In genomic region chr19:46075616-46076607, GRCm38 (mm10) we compare ENCODE assay signal across 8 mouse cellular contexts. TPM values are rescaled to one million over a fixed set of nuclear protein-coding genes. Genes with fewer than 3 reads are reported as not detected.
DNase-seq lines count a peak whose midpoint lies in the region; ATAC-seq and TF ChIP-seq lines count a peak whose summit lies in the region.

TSS of gene Nolc1 (plus strand) at chr19:46075863.

- peak within 1 kb of the TSS; percentile 86 for H3K9ac ChIP-seq in embryonic facial prominence, embryonic 14.5 days (ENCODE audit: low read depth, low read length)
- H3K9ac ChIP-seq in heart, adult 2 months (ENCODE audit: low read depth, low read length): peak within 1 kb of the TSS; percentile 54
- H3K9ac ChIP-seq in limb, embryonic 13.5 days: peak within 1 kb of the TSS; percentile 82
- H3K9ac ChIP-seq in midbrain, embryonic 16.5 days (ENCODE audit: low read depth, low read length): peak within 1 kb of the TSS; percentile 76

- peaks cover 57% of the 10 kb centered on the region for H3K36me3 ChIP-seq in embryonic facial prominence, embryonic 14.5 days (ENCODE audit: control insufficient read depth, insufficient read depth, low read length)
- no peaks in the 10 kb centered on the region for H3K36me3 ChIP-seq in heart, adult 2 months (ENCODE audit: control insufficient read depth, insufficient read depth, low read length)
- peaks cover 62% of the 10 kb centered on the region for H3K36me3 ChIP-seq in limb, embryonic 13.5 days
- H3K36me3 ChIP-seq in midbrain, embryonic 16.5 days (ENCODE audit: control insufficient read depth, insufficient read depth, low read length): peaks cover 14% of the 10 kb centered on the region

- H3K9me3 ChIP-seq in embryonic facial prominence, embryonic 14.5 days (ENCODE audit: control insufficient read depth, low read length): no peaks in the 10 kb centered on the region
- H3K9me3 ChIP-seq in limb, embryonic 13.5 days: no peaks in the 10 kb centered on the region
- H3K9me3 ChIP-seq in midbrain, embryonic 16.5 days (replicated peaks; ENCODE audit: control insufficient read depth, low read length, poor library complexity, severe bottlenecking): no peaks in the 10 kb centered on the region

- peak; percentile 78 for TF ChIP-seq POLR2A in heart, adult 2 months (IDR thresholded peaks at IDR 0.05; ENCODE audit: insufficient read depth, low read depth, low read length)

- under 1% methylated on average over 56 of the region's 66 CpGs for WGBS in embryonic facial prominence, embryonic 14.5 days
- WGBS in heart, adult 2 months: under 1% methylated on average over 66 of the region's 66 CpGs
- WGBS in limb, embryonic 13.5 days: under 1% methylated on average over 66 of the region's 66 CpGs
- under 1% methylated on average over 66 of the region's 66 CpGs for WGBS in midbrain, embryonic 16.5 days

- no peaks in the 10 kb centered on the region for H3K27me3 ChIP-seq in embryonic facial prominence, embryonic 14.5 days (replicated peaks; ENCODE audit: control insufficient read depth, insufficient read depth, low read length)
- H3K27me3 ChIP-seq in heart, adult 2 months (ENCODE audit: control insufficient read depth, insufficient read depth, low read length): no peaks in the 10 kb centered on the region
- H3K27me3 ChIP-seq in limb, embryonic 13.5 days: no peaks in the 10 kb centered on the region
- H3K27me3 ChIP-seq in midbrain, embryonic 16.5 days (ENCODE audit: control insufficient read depth, insufficient read depth, low read depth, low read length): no peaks in the 10 kb centered on the region

- peak within 1 kb of the TSS; percentile 71 for H3K4me3 ChIP-seq in embryonic facial prominence, embryonic 14.5 days (ENCODE audit: low read depth, low read length)
- H3K4me3 ChIP-seq in heart, adult 2 months: peak within 1 kb of the TSS; percentile 87
- peak within 1 kb of the TSS; percentile 87 for H3K4me3 ChIP-seq in limb, embryonic 13.5 days
- peak within 1 kb of the TSS; percentile 92 for H3K4me3 ChIP-seq in midbrain, embryonic 16.5 days (ENCODE audit: low read depth, low read length)

- peak; percentile 96 for ATAC-seq in embryonic facial prominence, embryonic 14.5 days (ENCODE audit: low read depth)
- ATAC-seq in limb, embryonic 13.5 days (ENCODE audit: low FRiP score, low read depth): peak; percentile 97
- peak; percentile 95 for ATAC-seq in midbrain, embryonic 16.5 days

- peaks cover 11% of the 10 kb centered on the region; the same call in 1 of the 2 replicates for H3K4me1 ChIP-seq in embryonic facial prominence, embryonic 14.5 days (ENCODE audit: control insufficient read depth, insufficient read depth, low read length)
- H3K4me1 ChIP-seq in heart, adult 2 months (ENCODE audit: control insufficient read depth, insufficient read depth, low read length): peaks cover 5% of the 10 kb centered on the region
- H3K4me1 ChIP-seq in limb, embryonic 13.5 days: peaks cover 13% of the 10 kb centered on the region
- H3K4me1 ChIP-seq in midbrain, embryonic 16.5 days (ENCODE audit: control insufficient read depth, insufficient read depth, low read length): peaks cover 18% of the 10 kb centered on the region

- peak within 1 kb of the TSS; percentile 80 for H3K27ac ChIP-seq in embryonic facial prominence, embryonic 14.5 days (replicated peaks; ENCODE audit: low read depth, low read length)
- H3K27ac ChIP-seq in heart, adult 2 months: peak within 1 kb of the TSS; percentile 71
- peak within 1 kb of the TSS; percentile 61 for H3K27ac ChIP-seq in limb, embryonic 13.5 days
- H3K27ac ChIP-seq in midbrain, embryonic 16.5 days (ENCODE audit: low read length): peak within 1 kb of the TSS; percentile 76

- peak; percentile 82 for TF ChIP-seq EP300 in heart, adult 2 months (IDR thresholded peaks at IDR 0.05; ENCODE audit: insufficient read depth, low read depth, low read length)

- no peak for TF ChIP-seq CTCF in heart, adult 2 months (IDR thresholded peaks at IDR 0.05)

- intact Hi-C loops in heart, adult 2 months (cut with DNase I): loop anchor here (1.0 kb wide), 1 partner anchor 20 kb away; no protein-coding TSS in a partner anchor

- H3K4me2 ChIP-seq in embryonic facial prominence, embryonic 14.5 days (ENCODE audit: low read depth, low read length): peak within 1 kb of the TSS; percentile 74
- peak within 1 kb of the TSS; percentile 90 for H3K4me2 ChIP-seq in limb, embryonic 13.5 days (replicated peaks)
- H3K4me2 ChIP-seq in midbrain, embryonic 16.5 days (ENCODE audit: low read length): peak within 1 kb of the TSS; percentile 75

- peak; percentile 99 for DNase-seq in 3T3-L1 (ENCODE audit: low read depth, low spot score)
- peak; percentile 97 to 98 for DNase-seq in adrenal gland, postnatal 4 days (ENCODE audit: low spot score in 2 of 2)
- peak; percentile 99 for DNase-seq in embryonic facial prominence, embryonic 14.5 days (ENCODE audit: low spot score)
- DNase-seq in heart, adult 2 months: peak; percentile 99
- DNase-seq in kidney, adult 8-10 months: peak; percentile 99 to 100
- DNase-seq in spleen, postnatal 10 days (ENCODE audit: low spot score in 2 of 2): peak; percentile 94 to 99

- no peaks in the 10 kb centered on the region for H3K79me2 ChIP-seq in heart, adult 2 months (replicated peaks; ENCODE audit: control insufficient read depth, insufficient read depth, low read length)

RNA-seq across cellular contexts. Expression of gene Nolc1, which starts in this region (rescaled TPM):
- total RNA-seq in adrenal gland, postnatal 4 days (2021): 10 to 100 TPM; 44.7 to 46.2 TPM
- polyA plus RNA-seq in embryonic facial prominence, embryonic 14.5 days (2014; fragmentation: Nextera tagmentation; extraction: Ambion mirVana): 77.1 and 82.2 TPM in 2 replicates
- total RNA-seq in heart, adult 2 months (2021): 10 to 100 TPM; 19.1 to 21.1 TPM
- 6.5 and 7.8 TPM in 2 replicates for polyA plus RNA-seq in heart, adult 2 months (2012; rRNA removed)
- 89.1 and 93.5 TPM in 2 replicates for polyA plus RNA-seq in limb, embryonic 13.5 days (2015; fragmentation: Nextera tagmentation; extraction: Ambion mirVana)
- polyA plus RNA-seq in midbrain, embryonic 16.5 days (2015; fragmentation: Nextera tagmentation; extraction: Ambion mirVana): 64.4 and 65.7 TPM in 2 replicates

Comparison
In these comparisons a context has a peak if more than half of its experiments do, and no peak if none do; other contexts are left out.
1. Peak in every context shown above with its lines: DNase-seq, ATAC-seq, H3K4me3 ChIP-seq and H3K27ac ChIP-seq.